Mouse (Mus musculus) cortical plate, adult 2 months (tissue): ENCODE measurements around the gene Wapl. TPM values are rescaled to one million over a fixed set of nuclear protein-coding genes. Genes with fewer than 3 reads are reported as not detected.

Experiments used
- H3K27ac ChIP-seq: fragments of 200-500 bp; 2 replicates; pipeline ENCODE4 v1.5.1; 2012; ENCODE audit warnings: low read length, control low read depth, inconsistent platforms; ENCODE audit not compliant: insufficient read depth
- H3K4me1 ChIP-seq: fragments of 200-500 bp; 2 replicates; pipeline ENCODE4 v1.6.1; 2011; ENCODE audit warnings: low read length; ENCODE audit not compliant: control insufficient read depth, insufficient read depth
- H3K4me3 ChIP-seq: fragments of 200-500 bp; 2 replicates; pipeline ENCODE4 v1.5.1; 2011; ENCODE audit warnings: mild to moderate bottlenecking, low read length, control low read depth; ENCODE audit not compliant: insufficient read depth
- CTCF ChIP-seq: fragments of 200-500 bp; IDR thresholded peaks from 2 replicates; pipeline ENCODE4 v1.5.1; 2011; ENCODE audit warnings: mild to moderate bottlenecking, control low read depth, low read length; ENCODE audit not compliant: insufficient read depth; ENCODE audit errors: extremely low read depth
- POLR2A ChIP-seq: fragments of 200-500 bp; IDR thresholded peaks from 2 replicates; pipeline ENCODE4 v1.6.1; 2011; ENCODE audit warnings: mild to moderate bottlenecking, low read length, control low read depth; ENCODE audit not compliant: insufficient read depth; ENCODE audit errors: extremely low read depth
- polyA plus RNA-seq: library from polyadenylated mRNA; depleted of rRNA; stranded (reverse); fragments of >200 nt; gene quantifications from 2 replicates; pipeline ENCODE4 v1.2.3, GENCODE M21; 2012

Gene Wapl
- polyA plus RNA-seq, 1 experiment: 16.0 TPM

GRCm38 (mm10) chr14:34768373-34768772, 94.6 kb downstream of the Wapl start:
- peak overlapping the region; percentile 23 for H3K4me3 ChIP-seq
- TF ChIP-seq CTCF (no peak), POLR2A (no peak)
- no peaks in the 10 kb centered on the region for H3K4me1 ChIP-seq
- no peak overlapping the region for H3K27ac ChIP-seq

GRCm38 (mm10) chr14:34769021-34769566, 95.4 kb downstream of the Wapl start:
- peak; percentile 74 for TF ChIP-seq CTCF
- TF ChIP-seq POLR2A: no peak
- Histone ChIP-seq H3K4me3 (peak overlapping the region; percentile 45), H3K27ac (no peak overlapping the region), H3K4me1 (no peaks in the 10 kb centered on the region)

GRCm38 (mm10) chr14:34769567-34770158, 95.9 kb downstream of the Wapl start:
- H3K27ac ChIP-seq: no peak overlapping the region
- H3K4me1 ChIP-seq: no peaks in the 10 kb centered on the region
- H3K4me3 ChIP-seq: peak overlapping the region; percentile 45
- TF ChIP-seq POLR2A (no peak), CTCF (no peak)

GRCm38 (mm10) chr14:34770467-34770866, 96.7 kb downstream of the Wapl start:
- Histone ChIP-seq H3K27ac (no peak overlapping the region), H3K4me1 (no peaks in the 10 kb centered on the region), H3K4me3 (no peak overlapping the region)
- TF ChIP-seq POLR2A (no peak), CTCF (no peak)

GRCm38 (mm10) chr14:34771601-34772000, 97.9 kb downstream of the Wapl start:
- H3K4me3 ChIP-seq: no peak overlapping the region
- TF ChIP-seq POLR2A (no peak), CTCF (no peak)
- H3K4me1 ChIP-seq: no peaks in the 10 kb centered on the region
- H3K27ac ChIP-seq: no peak overlapping the region

GRCm38 (mm10) chr14:34772132-34772531, 98.4 kb downstream of the Wapl start:
- Histone ChIP-seq H3K4me3 (no peak overlapping the region), H3K27ac (no peak overlapping the region)
- TF ChIP-seq CTCF: no peak
- TF ChIP-seq POLR2A: no peak

GRCm38 (mm10) chr14:34773681-34774080, 100.0 kb downstream of the Wapl start:
- TF ChIP-seq CTCF: no peak
- no peak for TF ChIP-seq POLR2A
- Histone ChIP-seq H3K27ac (no peak overlapping the region), H3K4me3 (no peak overlapping the region), H3K4me1 (no peaks in the 10 kb centered on the region)

More at GRCm38 (mm10) chr14:34772132-34772531, 98.4 kb downstream of the Wapl start:
- no peaks in the 10 kb centered on the region for H3K4me1 ChIP-seq

- Histone ChIP-seq H3K27ac (no peak overlapping the region), H3K4me1 (no peaks in the 10 kb centered on the region), H3K4me3 (no peak overlapping the region)
- TF ChIP-seq POLR2A (no peak), CTCF (no peak)
These were observed 100.5 kb downstream of the Wapl start for GRCm38 (mm10) chr14:34774231-34774630.

GRCm38 (mm10) chr14:34776719-34777385, 103.1 kb downstream of the Wapl start:
- Histone ChIP-seq H3K4me1 (no peaks in the 10 kb centered on the region), H3K27ac (no peak overlapping the region), H3K4me3 (no peak overlapping the region)
- TF ChIP-seq POLR2A: no peak
- TF ChIP-seq CTCF: no peak

GRCm38 (mm10) chr14:34777810-34778209, 104.1 kb downstream of the Wapl start:
- Histone ChIP-seq H3K4me3 (no peak overlapping the region), H3K4me1 (no peaks in the 10 kb centered on the region), H3K27ac (no peak overlapping the region)
- TF ChIP-seq POLR2A (no peak), CTCF (peak; percentile 95)
